ENCODE assay signal across 13 mouse cellular contexts in the genomic region with DNA sequence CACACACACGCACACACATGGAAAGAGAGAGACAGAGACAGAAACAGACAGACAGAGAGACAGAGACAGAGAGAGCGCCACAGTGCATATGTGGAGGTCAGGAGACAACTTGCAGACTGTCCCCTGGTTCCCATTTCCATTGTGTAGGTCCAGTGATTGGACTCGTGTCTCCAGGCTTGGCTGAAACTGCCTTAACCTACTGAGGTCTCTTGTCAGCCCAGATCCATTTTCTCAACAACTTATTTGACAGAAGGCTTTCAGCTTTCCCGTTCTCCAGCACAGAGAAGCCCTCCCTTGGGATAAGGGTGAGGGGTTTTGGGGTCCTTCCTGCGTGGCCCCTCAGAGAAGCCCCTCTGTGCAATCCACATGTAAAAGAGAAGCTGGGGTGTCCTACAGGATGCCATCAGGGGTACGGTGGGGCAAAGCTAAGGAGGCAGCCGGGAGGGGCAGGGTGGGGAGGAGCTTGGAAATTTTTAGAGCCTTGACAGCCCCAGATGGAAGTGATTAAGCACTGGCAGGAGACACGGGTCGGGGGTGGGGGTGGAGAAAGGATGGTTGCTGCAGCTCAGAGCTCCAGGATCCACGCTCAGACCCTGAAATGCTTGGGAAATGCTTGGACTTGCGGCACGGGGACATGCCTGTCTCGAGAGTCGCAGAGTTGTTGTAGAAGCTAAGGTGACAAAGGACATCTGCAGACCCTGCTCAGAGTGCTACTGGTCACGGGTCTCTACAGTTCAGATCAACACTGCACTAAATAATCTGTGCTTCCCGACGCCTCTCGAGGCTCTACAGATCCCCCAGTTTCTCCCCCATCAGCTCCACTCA. TPM values are rescaled to one million over a fixed set of nuclear protein-coding genes. Genes with fewer than 3 reads are reported as not detected.
DNase-seq lines count a peak whose midpoint lies in the region; ATAC-seq and TF ChIP-seq lines count a peak whose summit lies in the region.
"Had no signal": no experiment of that assay in that cellular context is flagged by ENCODE, and none has a peak within 500 bp of the region (broad histone marks: within the 10 kb centered on the region; RNA-seq: fewer than 3 reads in every experiment).

No protein-coding gene starts in this region.

- H3K4me2 ChIP-seq in kidney, postnatal 0 days (ENCODE audit: low read length) = peak overlapping the region; percentile 12
- peak overlapping the region; percentile 27 for H3K4me2 ChIP-seq in embryonic facial prominence, embryonic 11.5 days (ENCODE audit: low read depth, low read length)
- H3K4me2 ChIP-seq in limb, embryonic 15.5 days = peak overlapping the region; percentile 30
- H3K4me2 ChIP-seq: liver, embryonic 13.5 days had no signal

- H3K9me3 ChIP-seq in kidney, postnatal 0 days (replicated peaks; ENCODE audit: low read length) = no peaks in the 10 kb centered on the region
- H3K9me3 ChIP-seq in embryonic facial prominence, embryonic 11.5 days (replicated peaks; ENCODE audit: control insufficient read depth, low read length) = no peaks in the 10 kb centered on the region
- no peaks in the 10 kb centered on the region for H3K9me3 ChIP-seq in limb, embryonic 15.5 days
- H3K9me3 ChIP-seq: liver, embryonic 13.5 days had no signal

- H3K27me3 ChIP-seq in kidney, postnatal 0 days (ENCODE audit: insufficient read depth, low read length) = no peaks in the 10 kb centered on the region
- H3K27me3 ChIP-seq in embryonic facial prominence, embryonic 11.5 days (ENCODE audit: control insufficient read depth, insufficient read depth, low read length) = no peaks in the 10 kb centered on the region
- no peaks in the 10 kb centered on the region for H3K27me3 ChIP-seq in limb, embryonic 15.5 days
- H3K27me3 ChIP-seq: liver, embryonic 13.5 days had no signal

- DNase-seq in gastrocnemius, adult 2 months = peak; percentile 40
- no peak for DNase-seq in gastrocnemius, postnatal 36 days
- DNase-seq in kidney, postnatal 0 days (ENCODE audit: low spot score) = peak; percentile 54
- no peak for DNase-seq in kidney, postnatal 36 days
- peak; percentile 91 for DNase-seq in embryonic facial prominence, embryonic 11.5 days (ENCODE audit: low spot score)
- DNase-seq in frontal cortex, postnatal 14 days (ENCODE audit: low spot score in 2 of 2) = no peak
- DNase-seq: liver, embryonic 13.5 days; right cerebral cortex, adult 18-20 months had no signal

- H3K27ac ChIP-seq in gastrocnemius, adult 2 months = peak overlapping the region; percentile 75
- H3K27ac ChIP-seq in kidney, postnatal 0 days = no peak overlapping the region
- peak overlapping the region; percentile 72 for H3K27ac ChIP-seq in embryonic facial prominence, embryonic 11.5 days (replicated peaks; ENCODE audit: low read depth, low read length)
- H3K27ac ChIP-seq in limb, embryonic 15.5 days = peak overlapping the region; percentile 88
- H3K27ac ChIP-seq: hindbrain, postnatal 0 days; liver, embryonic 13.5 days had no signal

- ATAC-seq in kidney, postnatal 0 days (replicated peaks; ENCODE audit: low FRiP score, low read depth) = no peak
- peak; percentile 51; the same call in 1 of the 2 replicates for ATAC-seq in embryonic facial prominence, embryonic 11.5 days (replicated peaks; ENCODE audit: insufficient number of reproducible peaks, low FRiP score, low TSS enrichment, low read depth)
- ATAC-seq in limb, embryonic 15.5 days (ENCODE audit: insufficient number of reproducible peaks, low FRiP score, low TSS enrichment, low read depth) = peak; percentile 77
- ATAC-seq in cerebellum, adult (ENCODE audit: insufficient number of reproducible peaks, low FRiP score, low TSS enrichment) = no peak
- ATAC-seq: hindbrain, postnatal 0 days had no signal

- intact Hi-C loops in gastrocnemius, adult 2 months (cut with DNase I) = loop anchor here (10.0 kb wide), 1 partner anchor 73 kb away; no protein-coding TSS in a partner anchor
- intact Hi-C loops in gastrocnemius, postnatal 36 days (cut with DNase I) = no loop called here

- H3K4me1 ChIP-seq in kidney, postnatal 0 days (replicated peaks; ENCODE audit: insufficient read depth, low read length) = no peaks in the 10 kb centered on the region; the same call in 1 of the 2 replicates
- H3K4me1 ChIP-seq in embryonic facial prominence, embryonic 11.5 days (ENCODE audit: control insufficient read depth, insufficient read depth, low read length) = peaks cover 3% of the 10 kb centered on the region
- H3K4me1 ChIP-seq in limb, embryonic 15.5 days = peaks cover 46% of the 10 kb centered on the region
- H3K4me1 ChIP-seq: liver, embryonic 13.5 days had no signal

- H3K36me3 ChIP-seq in kidney, postnatal 0 days (ENCODE audit: insufficient read depth, low read length) = no peaks in the 10 kb centered on the region
- H3K36me3 ChIP-seq in embryonic facial prominence, embryonic 11.5 days (replicated peaks; ENCODE audit: control insufficient read depth, insufficient read depth, low read depth, low read length) = no peaks in the 10 kb centered on the region
- H3K36me3 ChIP-seq in limb, embryonic 15.5 days = no peaks in the 10 kb centered on the region
- H3K36me3 ChIP-seq: liver, embryonic 13.5 days had no signal

- no peak for TF ChIP-seq CTCF in gastrocnemius, adult 2 months (IDR thresholded peaks at IDR 0.05)
- no peak for TF ChIP-seq CTCF in kidney, postnatal 0 days (IDR thresholded peaks at IDR 0.05; ENCODE audit: low read depth)

- peak overlapping the region; percentile 0; the same call in 1 of the 2 replicates for H3K9ac ChIP-seq in kidney, postnatal 0 days (ENCODE audit: low read depth, low read length)
- 0 out of 2 replicates have a peak overlapping the region, but pooled peaks have one; percentile 4 for H3K9ac ChIP-seq in embryonic facial prominence, embryonic 11.5 days (replicated peaks; ENCODE audit: low read length)
- H3K9ac ChIP-seq in limb, embryonic 15.5 days = no peak overlapping the region
- H3K9ac ChIP-seq: liver, embryonic 13.5 days had no signal

- 26% methylated on average over 18 of the region's 18 CpGs for WGBS in kidney, postnatal 0 days
- WGBS in embryonic facial prominence, embryonic 11.5 days = 35% methylated on average over 18 of the region's 18 CpGs
- 20% methylated on average over 18 of the region's 18 CpGs for WGBS in limb, embryonic 15.5 days

- H3K4me3 ChIP-seq in gastrocnemius, adult 2 months = no peak overlapping the region
- no peak overlapping the region for H3K4me3 ChIP-seq in kidney, postnatal 0 days (replicated peaks; ENCODE audit: low read depth, low read length)
- H3K4me3 ChIP-seq in embryonic facial prominence, embryonic 11.5 days (ENCODE audit: low read depth, low read length) = no peak overlapping the region
- H3K4me3 ChIP-seq in limb, embryonic 15.5 days = no peak overlapping the region
- H3K4me3 ChIP-seq: liver, embryonic 13.5 days had no signal

RNA-seq across cellular contexts. Expression of a gene that starts 39.0 kb away (rescaled TPM):
- total RNA-seq in gastrocnemius, adult 2 months (2021) = not detected
- total RNA-seq in gastrocnemius, postnatal 36 days (2021) = not detected
- not detected in 2 replicates for polyA plus RNA-seq in kidney, postnatal 0 days (2015; fragmentation: Nextera tagmentation; extraction: Ambion mirVana)
- not detected in 2 replicates for polyA plus RNA-seq in embryonic facial prominence, embryonic 11.5 days (2014; fragmentation: Nextera tagmentation; extraction: Ambion mirVana)
- not detected in 2 replicates for polyA plus RNA-seq in limb, embryonic 15.5 days (2015; fragmentation: Nextera tagmentation; extraction: Ambion mirVana)
- total RNA-seq: hindbrain, postnatal 0 days had no signal
- polyA plus RNA-seq: C2C12; forebrain, embryonic 11.5 days; hindbrain, postnatal 0 days; liver, embryonic 13.5 days had no signal

RNA-seq across cellular contexts. Expression of a gene that starts 47.8 kb away (rescaled TPM):
- total RNA-seq in gastrocnemius, adult 2 months (2021) = not detected
- total RNA-seq in gastrocnemius, postnatal 36 days (2021) = not detected
- polyA plus RNA-seq in kidney, postnatal 0 days (2015; fragmentation: Nextera tagmentation; extraction: Ambion mirVana) = 0.14 TPM in 1 of 2 replicates, not detected in the other
- polyA plus RNA-seq in embryonic facial prominence, embryonic 11.5 days (2014; fragmentation: Nextera tagmentation; extraction: Ambion mirVana) = 3.5 and 3.6 TPM in 2 replicates
- polyA plus RNA-seq in limb, embryonic 15.5 days (2015; fragmentation: Nextera tagmentation; extraction: Ambion mirVana) = 0.27 and 1.3 TPM in 2 replicates
- total RNA-seq: hindbrain, postnatal 0 days had no signal
- polyA plus RNA-seq: C2C12; hindbrain, postnatal 0 days had no signal

Comparison
In these comparisons a context has a peak if more than half of its experiments do, and no peak if none do; other contexts are left out.
1. DNase-seq: peak in gastrocnemius, adult 2 months (single experiment), kidney, postnatal 0 days (single experiment) and embryonic facial prominence, embryonic 11.5 days (single experiment); none in gastrocnemius, postnatal 36 days (0 of 2), kidney, postnatal 36 days (0 of 2) and frontal cortex, postnatal 14 days (0 of 2).
2. ATAC-seq: peak in embryonic facial prominence, embryonic 11.5 days (single experiment) and limb, embryonic 15.5 days (single experiment); none in kidney, postnatal 0 days (single experiment) and cerebellum, adult (single experiment).
3. Peak in every context shown above with its lines, with median percentiles within 50 percentile points of each other: H3K4me2 ChIP-seq.